Mouse (Mus musculus) gastrocnemius, postnatal 36 days (tissue): Measurements from ENCODE around the gene Pnpla5. TPM values are rescaled to one million over a fixed set of nuclear protein-coding genes. Genes with fewer than 3 reads are reported as not detected.
"Not testable (repeated sequence)": the region's sequence is repeated elsewhere in the genome, so short reads cannot be mapped to it uniquely, and the experiment has no call there.

Source experiments
- DNase-seq, 2 experiments: peaks; one replicate each; pipeline ENCODE4 v3.0.0; 2022
- intact Hi-C: fragments of 180-260 bp; cut with DNase I; formaldehyde crosslinking; loops from one replicate; pipeline ENCODE4 v1.15.1; 2025
- long read RNA-seq, 2 experiments: library from polyadenylated mRNA; stranded (forward); transcript quantifications; one replicate each; pipeline ENCODE4 v2.0.0; 2021
- total RNA-seq, 2 experiments: library from RNA; stranded (reverse); gene quantifications; 2 replicates each; pipeline ENCODE4 v1.2.3; 2021

Gene Pnpla5
- not detected for total RNA-seq
- long read RNA-seq, experiment 1 = 0 reads
- long read RNA-seq, experiment 2 = 0 reads

GRCm38 (mm10) chr15:84123075-84123474 lies at the start of gene Pnpla5:
TSS of gene Pnpla5 (minus strand) at chr15:84123175.
- DNase-seq = no peak
- intact Hi-C loops = no loop called here

GRCm38 (mm10) chr15:84171166-84171565 lies 48.2 kb upstream of the Pnpla5 start:
- no peak for DNase-seq
- intact Hi-C loops = no loop called here

DNA sequence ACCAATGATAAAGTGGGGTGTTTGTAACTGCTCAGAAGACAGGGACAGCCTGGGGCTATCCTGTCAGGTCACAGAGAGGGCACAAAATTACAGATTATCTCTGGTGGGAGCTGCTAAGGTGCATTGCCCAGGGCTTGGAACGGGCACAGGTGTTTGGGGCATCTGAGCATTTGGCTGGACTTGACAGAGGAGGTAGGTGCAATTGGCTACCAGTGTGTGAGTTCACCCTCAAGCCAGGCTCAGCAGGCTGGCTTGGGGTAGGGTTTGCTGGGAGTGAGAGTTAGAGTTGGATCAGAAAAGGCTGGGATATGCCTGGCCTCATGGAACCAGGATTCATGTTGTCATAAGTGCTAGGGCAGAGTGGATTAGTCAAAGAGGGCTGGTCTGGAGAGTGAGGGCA lies 46.5 kb upstream of the Pnpla5 start:
- DNase-seq = no peak
- intact Hi-C loops = loop anchor here (5.0 kb wide), 1 partner anchor 97 kb away; no protein-coding TSS in a partner anchor

DNA sequence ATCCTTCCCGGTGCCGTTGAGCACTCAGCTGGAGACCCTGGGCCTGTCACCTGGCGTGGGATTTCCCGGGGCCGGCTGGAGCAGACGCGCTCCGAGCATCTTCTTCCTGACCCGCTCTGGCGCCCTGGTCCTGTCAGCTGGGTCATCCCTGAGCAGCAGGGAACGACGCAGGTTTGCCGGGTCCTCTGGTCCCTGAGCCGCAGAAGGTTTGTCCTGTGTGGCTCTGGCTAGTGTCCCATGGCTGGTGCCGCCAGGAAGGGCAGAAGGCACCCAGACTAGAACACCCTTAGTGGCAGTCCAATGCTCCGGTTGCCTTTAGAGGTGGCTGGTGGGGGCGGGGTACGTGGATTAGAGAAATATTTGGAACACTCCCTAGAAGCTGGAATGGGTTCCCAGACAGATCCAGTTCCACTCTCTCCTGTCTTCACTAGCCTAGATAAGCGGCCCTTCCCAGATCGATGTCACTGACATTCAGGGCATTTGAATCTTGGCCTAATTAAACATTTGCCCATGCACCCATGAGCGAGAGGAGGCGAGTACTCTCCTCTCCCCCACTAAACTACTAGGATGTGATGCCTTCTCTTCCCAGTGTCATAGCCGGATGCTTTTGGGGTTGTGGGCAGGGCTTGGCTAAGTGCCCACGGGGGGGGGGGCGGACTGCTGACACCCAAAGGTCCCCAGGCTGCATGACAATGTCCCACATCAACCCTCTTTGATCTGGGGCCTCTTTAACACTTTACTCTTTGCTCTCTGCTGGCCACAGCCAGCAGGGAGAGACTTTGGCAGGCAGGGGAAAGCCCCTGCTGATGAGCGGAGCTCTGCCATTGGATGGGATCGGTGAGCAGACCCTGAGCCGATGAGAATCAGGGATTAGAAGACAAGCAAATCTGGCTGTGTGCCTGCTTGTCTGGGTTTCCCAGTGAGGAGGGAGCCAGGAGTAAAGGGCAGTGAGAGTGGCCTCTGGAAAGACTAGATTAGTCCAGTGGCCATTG lies 45.5 kb upstream of the Pnpla5 start:
- intact Hi-C loops = loop anchor here (5.0 kb wide), 1 partner anchor 96 kb away; no protein-coding TSS in a partner anchor
- peak; percentile 27 to 37 for DNase-seq

- intact Hi-C loops = loop anchor here (2.0 to 5.0 kb wide), 3 partner anchors 31 to 95 kb away; no protein-coding TSS in a partner anchor
- DNase-seq = peak; percentile 89 to 93
These were observed 44.6 kb upstream of the Pnpla5 start, which contains the start of gene Pnpla3 for GRCm38 (mm10) chr15:84167600-84167999. TSS of gene Pnpla3 (plus strand) at chr15:84167837.

DNA sequence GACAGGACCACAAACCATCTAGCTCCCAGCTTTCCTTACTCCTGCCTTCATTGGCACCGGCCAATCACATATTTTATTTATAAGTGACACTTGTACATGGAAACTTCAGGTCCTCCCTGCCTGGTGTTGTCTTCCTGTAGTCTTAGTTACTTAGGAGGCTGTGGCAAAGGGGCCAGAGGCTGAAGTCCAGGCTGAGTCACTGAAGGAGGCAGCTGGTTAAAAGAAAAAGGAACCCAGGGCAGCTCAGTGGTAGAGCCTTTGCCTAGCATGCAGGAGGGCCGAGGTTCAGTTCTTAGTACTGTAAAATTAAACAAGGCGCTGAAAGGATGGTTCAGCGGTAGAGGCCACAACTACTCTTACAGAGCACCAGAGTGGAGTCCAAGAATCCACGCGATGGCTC lies 43.8 kb upstream of the Pnpla5 start:
- no peak for DNase-seq
- intact Hi-C loops = loop anchor here (2.0 to 5.0 kb wide), 3 partner anchors 30 to 95 kb away; no protein-coding TSS in a partner anchor

GRCm38 (mm10) chr15:84161871-84162270 lies 38.9 kb upstream of the Pnpla5 start:
- intact Hi-C loops = no loop called here
- no peak for DNase-seq

DNA sequence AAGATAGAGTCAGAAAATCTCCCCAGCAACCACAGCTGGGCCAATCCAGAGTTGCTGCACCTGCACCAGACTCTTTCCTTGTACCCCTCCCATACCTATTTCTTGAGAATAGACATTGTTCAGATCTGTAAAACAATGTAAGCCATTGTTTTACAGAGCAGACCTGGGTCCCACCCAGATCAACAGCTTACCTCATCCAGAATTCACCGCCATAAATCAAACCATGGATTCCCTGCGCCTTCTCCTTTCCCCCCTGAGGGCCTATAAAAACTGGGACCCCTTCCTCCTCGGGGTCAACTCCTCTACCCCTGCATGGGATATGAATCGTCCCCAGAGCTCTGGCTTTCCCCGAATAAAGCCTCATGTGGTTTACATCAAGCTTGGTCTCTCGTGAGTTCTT lies 34.6 kb upstream of the Pnpla5 start:
- DNase-seq, intact Hi-C loops: not testable (repeated sequence)

- DNase-seq = no peak
- intact Hi-C loops = no loop called here
These were observed 33.2 kb upstream of the Pnpla5 start for GRCm38 (mm10) chr15:84156158-84156557.

- DNase-seq = no peak
- intact Hi-C loops = no loop called here
These were observed 18.0 kb upstream of the Pnpla5 start for GRCm38 (mm10) chr15:84140929-84141328.

DNA sequence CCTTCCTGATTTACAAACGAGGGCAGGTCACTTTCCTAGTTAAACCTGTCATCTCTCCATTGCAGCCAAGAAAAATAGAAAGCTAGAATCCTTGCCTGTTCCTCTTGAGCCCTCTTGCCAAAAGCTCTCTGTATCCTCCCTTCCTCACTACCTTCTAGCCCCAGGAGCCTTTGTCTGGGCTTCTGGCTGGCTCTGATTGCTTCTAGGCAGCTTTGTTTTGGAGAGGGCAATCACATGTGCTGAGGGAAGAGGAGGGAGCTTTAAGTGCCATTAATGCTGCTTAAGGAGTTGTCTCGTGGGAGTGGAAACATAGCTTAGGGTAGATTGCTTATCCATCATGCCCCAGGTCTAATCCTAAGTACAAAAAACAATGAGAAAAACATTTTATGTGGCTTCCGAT lies 17.1 kb upstream of the Pnpla5 start:
- no peak for DNase-seq
- intact Hi-C loops = no loop called here

DNA sequence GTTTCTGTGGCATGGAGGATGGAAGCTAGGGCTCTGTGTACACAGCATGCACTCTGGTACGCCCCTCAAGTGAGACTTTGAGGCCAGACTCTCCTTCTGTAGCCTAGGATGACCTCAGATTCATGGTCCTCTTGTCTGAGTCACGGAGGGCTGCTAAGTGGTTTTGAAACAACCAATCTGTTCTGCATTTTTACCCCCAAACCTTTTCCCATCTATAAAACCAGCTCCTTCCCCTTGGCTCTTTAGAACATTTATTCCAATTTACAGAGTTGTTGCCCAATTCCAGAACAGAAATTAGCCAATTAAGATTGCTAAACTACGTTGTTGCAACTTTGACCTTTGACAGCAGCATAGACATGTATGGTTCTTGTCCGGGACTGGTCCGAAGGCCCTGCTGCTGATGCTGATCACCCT lies 16.6 kb upstream of the Pnpla5 start:
- no peak for DNase-seq

GRCm38 (mm10) chr15:84136473-84137415 lies 13.8 kb upstream of the Pnpla5 start:
- intact Hi-C loops = loop anchor here (2.0 kb wide), 1 partner anchor 30 kb away; the partner anchor contains the start of gene Pnpla3
- no peak for DNase-seq

More for the DNA sequence above, 16.6 kb upstream of the Pnpla5 start:
- intact Hi-C loops = no loop called here

DNA sequence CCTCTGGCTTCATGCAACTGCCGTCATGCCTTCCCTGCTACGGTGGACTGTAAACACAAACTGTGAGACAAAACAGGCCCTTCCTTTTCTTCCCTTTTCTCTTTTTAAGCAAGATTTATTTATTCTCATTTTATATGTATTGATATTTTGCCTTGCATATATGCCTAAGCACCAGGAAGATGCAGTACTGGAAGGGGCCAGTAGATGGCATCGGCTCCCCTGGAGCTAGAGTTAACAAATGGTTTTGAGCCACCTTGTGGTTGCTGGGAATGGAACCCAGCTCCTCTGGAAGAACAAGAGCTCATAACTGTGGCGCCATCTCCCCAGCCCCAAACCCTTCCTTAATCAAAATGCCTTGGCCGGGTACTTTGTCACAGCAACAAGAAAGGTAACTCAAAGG lies 12.5 kb upstream of the Pnpla5 start:
- DNase-seq = no peak
- intact Hi-C loops = no loop called here

- peak; percentile 44 to 62 for DNase-seq
- intact Hi-C loops = no loop called here
These were observed 10.5 kb upstream of the Pnpla5 start for GRCm38 (mm10) chr15:84133440-84133839.

DNA sequence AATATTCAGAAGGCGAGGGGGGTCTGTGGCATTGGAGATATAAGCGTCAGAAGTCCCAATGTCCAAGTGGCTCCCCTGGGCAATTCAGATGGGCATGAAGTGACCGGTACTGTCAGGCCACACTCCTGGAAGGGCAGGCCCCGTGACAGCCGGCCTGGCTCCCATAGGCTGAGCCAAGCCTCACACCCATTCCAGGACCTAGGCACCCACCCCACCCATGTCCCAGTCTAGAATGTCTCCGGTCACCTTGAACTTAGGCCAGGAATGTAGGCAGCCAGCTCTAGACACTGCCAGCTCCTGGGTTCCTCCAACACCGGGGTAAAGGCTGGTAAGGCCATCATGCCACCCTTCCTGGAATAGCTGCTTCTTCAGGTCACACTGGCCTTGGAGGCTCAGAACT lies 9.0 kb upstream of the Pnpla5 start:
- peak; percentile 50 to 70 for DNase-seq
- intact Hi-C loops = no loop called here

DNA sequence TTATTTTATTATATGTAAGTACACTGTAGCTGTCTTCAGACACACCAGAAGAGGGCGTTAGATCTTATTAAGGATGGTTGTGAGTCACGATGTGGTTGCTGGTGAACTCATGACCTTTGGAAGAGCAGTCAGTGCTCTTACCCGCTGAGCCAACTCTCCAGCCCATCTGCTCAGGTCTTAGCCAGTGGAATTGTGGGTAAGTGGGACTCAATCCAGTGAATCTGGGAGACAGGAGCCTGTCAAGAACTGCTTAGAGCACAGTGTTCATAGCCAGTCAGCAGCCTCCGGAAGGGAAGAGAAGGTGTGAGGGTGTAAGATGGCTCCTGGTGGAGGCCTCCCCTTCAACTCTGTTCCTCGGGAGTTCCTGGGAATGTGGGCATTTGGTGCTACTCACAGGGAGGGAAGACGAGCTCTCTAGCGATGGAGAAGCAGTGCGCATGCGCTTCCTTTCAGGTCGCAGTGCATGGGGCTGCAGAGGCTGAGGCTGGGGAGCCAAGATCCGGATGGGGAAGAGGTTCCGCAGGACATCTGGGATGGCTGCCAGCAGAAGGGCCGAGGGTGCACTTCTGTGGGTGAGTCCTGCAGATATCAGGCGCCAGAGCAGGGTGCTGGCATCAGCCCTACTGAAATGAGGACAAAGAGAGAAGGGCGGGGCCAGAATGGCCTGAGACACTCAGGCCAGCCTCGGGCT lies 8.3 kb upstream of the Pnpla5 start:
- intact Hi-C loops = no loop called here
- peak; percentile 21 to 25 for DNase-seq

- DNase-seq = no peak
- intact Hi-C loops = no loop called here
These were observed 3.9 kb upstream of the Pnpla5 start for GRCm38 (mm10) chr15:84126871-84127270.

DNA sequence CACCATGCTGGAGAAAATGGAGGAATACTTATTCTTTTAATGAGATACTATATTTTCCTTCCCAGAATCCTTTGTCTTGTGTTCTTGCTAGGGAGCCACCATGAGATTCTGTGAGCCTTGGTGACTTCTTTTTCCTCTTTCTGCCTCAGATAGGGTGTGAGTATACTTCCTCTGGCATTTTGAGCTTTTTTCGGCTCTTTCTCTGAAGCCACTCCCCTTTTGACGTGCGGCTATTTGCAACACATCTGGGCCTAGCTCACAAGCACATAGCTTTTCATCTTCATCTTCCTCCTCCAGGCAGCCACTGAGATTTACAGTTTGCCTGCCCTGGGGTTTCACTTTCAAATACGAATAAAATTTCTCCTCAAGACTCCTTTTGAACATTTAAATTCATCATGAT lies 3.5 kb upstream of the Pnpla5 start:
- DNase-seq = no peak
- intact Hi-C loops = no loop called here

DNA sequence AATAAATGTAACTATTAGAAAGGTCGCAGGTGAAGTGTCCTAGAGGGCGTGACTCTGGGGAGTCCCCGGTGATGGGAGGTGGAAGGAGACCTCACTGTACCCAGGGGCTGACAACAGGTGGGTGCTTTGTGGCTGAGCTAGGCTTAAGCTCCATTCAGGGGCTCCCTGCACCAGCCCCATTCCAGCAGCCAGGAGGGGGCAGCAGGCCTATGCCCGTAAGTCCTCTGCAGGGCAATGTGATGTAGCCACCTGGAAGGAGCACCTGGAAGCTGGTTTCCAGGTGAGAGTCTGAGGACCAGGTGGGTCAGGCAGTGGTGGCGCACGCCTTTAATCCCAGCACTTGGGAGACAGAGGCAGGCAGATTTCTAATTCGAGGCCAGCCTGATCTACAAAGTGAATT lies 1.1 kb upstream of the Pnpla5 start:
- intact Hi-C loops = no loop called here

More for the DNA sequence above, 1.1 kb upstream of the Pnpla5 start:
- DNase-seq = no peak
